Mouse (Mus musculus): ENCODE data around the gene Dtd1.

Dtd1 gene

GRCm38 (mm10) chr2:144599831-144600687 lies at the start of gene Dtd1:
Gene Dtd1, plus strand, starts transcription at chr2:144599897.
- peak; percentile 91 for DNase-seq (ENCODE audit: low read depth)

- peak; percentile 69 for DNase-seq (ENCODE audit: low read depth)
These were observed 49.2 kb upstream of the Dtd1 start, which contains the start of gene Rbbp9 for GRCm38 (mm10) chr2:144550529-144550928. Gene Rbbp9, minus strand, starts transcription at chr2:144550869.

DNA sequence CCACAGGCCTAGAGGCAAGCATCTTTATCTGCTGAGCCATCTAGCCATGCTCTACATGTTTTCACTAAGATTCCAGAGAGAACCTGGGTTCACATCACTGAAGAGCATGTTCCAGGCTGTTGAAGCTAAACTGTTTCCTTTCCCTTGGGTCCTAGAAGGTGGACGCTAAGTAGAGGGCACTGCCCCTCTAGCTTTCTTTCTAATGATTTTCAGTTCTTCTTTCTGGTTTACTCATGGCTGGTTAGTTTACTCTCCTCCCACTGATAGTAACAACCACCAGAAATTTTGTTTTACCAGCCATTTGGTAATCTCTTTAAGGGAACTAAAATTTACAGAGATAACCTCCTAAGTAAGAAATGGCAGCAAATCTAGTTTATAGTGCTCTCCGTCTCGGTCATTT lies 45.8 kb upstream of the Dtd1 start:
- no peak for DNase-seq (ENCODE audit: low read depth)

DNA sequence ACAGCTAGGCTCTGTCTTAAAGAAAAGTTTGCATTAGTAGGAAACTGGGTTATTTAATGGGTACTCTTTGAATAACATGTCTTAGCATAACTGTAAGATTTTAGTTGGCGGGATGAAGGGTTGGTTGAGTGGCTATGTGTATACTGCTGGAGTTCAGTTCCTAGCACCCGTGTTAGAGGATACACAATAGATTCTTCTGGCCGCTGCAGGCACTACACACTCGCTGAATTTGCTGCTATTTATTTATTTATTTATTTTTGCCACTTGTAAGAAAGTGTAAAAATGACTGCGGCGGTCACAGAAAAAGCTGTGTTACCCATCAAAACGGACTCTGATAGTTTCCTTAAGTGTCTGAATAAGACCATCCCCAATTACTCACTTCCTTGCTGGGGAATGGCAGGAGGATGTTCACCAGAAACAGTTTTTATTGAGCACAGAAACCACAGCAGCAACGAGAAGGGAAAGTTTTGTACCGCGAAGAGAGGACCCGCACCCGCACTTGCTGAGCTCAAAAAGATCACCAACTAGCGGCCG lies 44.3 kb upstream of the Dtd1 start:
- no peak for DNase-seq (ENCODE audit: low read depth)

- peak; percentile 97 for DNase-seq (ENCODE audit: low read depth)
These were observed 43.7 kb upstream of the Dtd1 start, which contains the start of gene Sec23b for GRCm38 (mm10) chr2:144555820-144556552. Gene Sec23b, plus strand, starts transcription at chr2:144556229.

DNA sequence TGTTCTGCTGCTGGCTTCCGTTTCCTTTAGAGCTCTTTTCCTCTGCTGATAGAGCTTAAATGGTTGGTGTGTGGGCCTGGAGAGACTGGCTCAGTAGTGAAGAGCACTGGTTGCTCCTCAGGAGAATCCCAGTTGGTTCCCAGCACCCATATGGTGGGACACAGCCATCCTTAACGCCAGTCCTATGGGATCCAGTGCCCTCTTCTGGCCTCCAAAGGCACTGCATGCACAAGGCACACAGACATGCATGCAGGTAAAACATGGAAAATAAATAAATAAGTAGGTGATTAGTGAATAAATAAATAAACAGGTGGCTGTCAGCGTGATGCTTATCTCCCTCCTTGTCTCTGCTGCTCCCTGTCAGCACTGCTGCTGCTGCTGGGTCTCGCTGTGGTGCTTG lies 11.0 kb upstream of the Dtd1 start:
- DNase-seq (ENCODE audit: low read depth) = no peak

DNA sequence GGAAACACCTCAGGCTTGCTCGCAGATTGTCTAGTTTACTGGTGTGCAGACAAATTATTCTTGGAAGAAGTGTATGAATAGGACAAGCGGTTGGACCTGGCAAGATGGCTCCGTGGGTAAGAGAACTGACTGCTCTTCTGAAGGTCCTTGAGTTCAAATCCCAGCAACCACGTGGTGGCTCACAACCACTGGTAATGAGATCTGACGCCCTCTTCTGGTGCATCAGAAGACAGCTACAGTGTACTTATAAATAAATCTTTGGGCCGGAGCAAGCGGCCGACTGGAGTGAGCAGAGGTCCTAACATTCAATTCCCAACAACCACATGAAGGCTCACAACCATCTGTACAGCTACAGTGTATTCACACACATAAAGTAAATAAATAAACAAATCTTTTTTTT lies 6.7 kb upstream of the Dtd1 start:
- peak; percentile 23 for DNase-seq (ENCODE audit: low read depth)

- peak; percentile 80 for DNase-seq (ENCODE audit: low read depth)
These were observed 5.6 kb upstream of the Dtd1 start, which contains the start of gene Smim26 for GRCm38 (mm10) chr2:144593951-144594651. Gene Smim26, plus strand, starts transcription at chr2:144594054.

- DNase-seq (ENCODE audit: low read depth) = no peak
These were observed 1.7 kb upstream of the Dtd1 start for GRCm38 (mm10) chr2:144598006-144598405.

- DNase-seq (ENCODE audit: low read depth) = no peak
These were observed 1.9 kb downstream of the Dtd1 start for GRCm38 (mm10) chr2:144601576-144601975.

GRCm38 (mm10) chr2:144613956-144614355 lies 14.3 kb downstream of the Dtd1 start:
- DNase-seq (ENCODE audit: low read depth) = no peak

- no peak for DNase-seq (ENCODE audit: low read depth)
These were observed 17.6 kb downstream of the Dtd1 start for GRCm38 (mm10) chr2:144617074-144617874.

DNA sequence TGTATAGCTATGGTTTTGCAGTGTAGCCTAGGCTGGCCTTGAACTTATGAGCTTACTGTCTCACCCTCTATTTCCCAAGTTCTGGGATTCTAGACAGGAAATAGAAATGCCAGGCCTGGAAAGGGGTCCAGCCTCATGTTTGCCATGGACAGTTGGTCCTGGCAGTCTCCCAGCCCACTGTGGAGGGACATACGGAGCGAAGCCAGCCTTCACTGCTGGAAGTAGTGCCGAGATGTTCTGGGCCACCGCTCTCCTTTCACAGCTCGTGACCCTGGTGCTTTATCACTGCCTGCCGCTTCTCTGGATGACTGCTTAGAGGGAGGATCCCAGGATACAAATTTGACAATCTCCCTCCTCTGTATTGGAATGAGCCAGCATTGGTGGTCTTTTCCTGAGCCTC lies 21.8 kb downstream of the Dtd1 start:
- no peak for DNase-seq (ENCODE audit: low read depth)

GRCm38 (mm10) chr2:144633551-144633950 lies 33.9 kb downstream of the Dtd1 start:
- DNase-seq (ENCODE audit: low read depth) = no peak

DNA sequence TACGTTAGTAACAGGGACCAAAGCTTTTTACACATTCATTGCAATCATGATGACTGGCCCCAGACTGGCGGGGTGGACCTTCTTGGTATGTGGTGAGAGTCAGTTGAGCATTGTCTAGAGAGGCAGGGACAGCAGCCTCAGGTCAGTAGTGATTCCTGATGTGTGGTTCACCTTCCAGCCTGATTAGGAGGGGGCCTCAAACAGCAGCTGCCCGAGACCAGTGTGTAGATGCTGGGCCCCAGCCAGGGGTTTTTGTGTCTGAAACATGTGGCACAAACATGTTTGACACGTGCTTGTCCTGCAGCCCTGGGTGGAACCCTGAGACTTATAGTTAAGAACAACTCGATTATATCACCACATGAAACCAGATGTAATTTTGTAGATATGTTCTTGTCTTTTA lies 34.5 kb downstream of the Dtd1 start:
- no peak for DNase-seq (ENCODE audit: low read depth)

- no peak for DNase-seq (ENCODE audit: low read depth)
These were observed 35.0 kb downstream of the Dtd1 start for GRCm38 (mm10) chr2:144634729-144635128.

- DNase-seq (ENCODE audit: low read depth) = peak; percentile 64
These were observed 36.1 kb downstream of the Dtd1 start for GRCm38 (mm10) chr2:144635644-144636320.

DNA sequence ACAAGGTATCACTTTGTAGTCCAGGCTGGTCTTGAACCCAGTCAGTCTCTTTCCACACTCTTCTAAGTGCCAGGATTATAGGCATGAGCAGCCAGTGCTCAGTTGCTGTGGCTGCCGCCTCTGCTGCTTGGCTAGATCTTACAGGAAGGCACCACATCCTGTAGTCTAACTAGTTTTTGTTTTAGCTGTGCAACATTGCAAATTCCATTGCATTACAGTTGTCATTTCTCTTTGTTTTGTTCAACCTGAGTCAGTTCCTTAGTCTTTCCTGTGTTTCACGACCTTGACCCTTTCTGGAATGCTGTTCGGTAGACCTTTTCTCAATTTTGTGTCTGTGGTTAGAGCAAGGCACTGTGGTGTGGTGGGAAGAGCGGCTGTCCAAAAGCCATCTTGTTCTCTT lies 37.5 kb downstream of the Dtd1 start:
- DNase-seq (ENCODE audit: low read depth) = no peak

GRCm38 (mm10) chr2:144637671-144638395 lies 38.1 kb downstream of the Dtd1 start:
- DNase-seq (ENCODE audit: low read depth) = no peak

- DNase-seq (ENCODE audit: low read depth) = no peak
These were observed 39.0 kb downstream of the Dtd1 start for GRCm38 (mm10) chr2:144638719-144639118.
